Mouse (Mus musculus) hindbrain, embryonic 11.5 days (tissue): ENCODE measurements around the gene St8sia1. TPM values are rescaled to one million over a fixed set of nuclear protein-coding genes. Genes with fewer than 3 reads are reported as not detected.
"Not testable (repeated sequence)": the region's sequence is repeated elsewhere in the genome, so short reads cannot be mapped to it uniquely, and the experiment has no call there.

Experiments
- ATAC-seq: fragments of 200-750 bp; cut with Nextera tagmentation; 2 replicates; pipeline ENCODE4 v1.8.0; 2017; ENCODE audit warnings: mild to moderate bottlenecking, moderate TSS enrichment, moderate library complexity; ENCODE audit not compliant: low FRiP score
- DNase-seq: peaks from one replicate; pipeline ENCODE4 v3.0.0-alpha.2; 2015; ENCODE audit warnings: low spot score
- H3K27ac ChIP-seq: fragments of 300-500 bp; sonication (generic); 2 replicates; pipeline ENCODE4 v1.5.1; 2014; ENCODE audit warnings: mild to moderate bottlenecking, low read depth, low read length
- H3K27me3 ChIP-seq: fragments of 300-500 bp; sonication (generic); 2 replicates; pipeline ENCODE4 v1.6.1; 2014; ENCODE audit warnings: mild to moderate bottlenecking, low read length, moderate library complexity, mixed read lengths; ENCODE audit not compliant: control insufficient read depth, insufficient read depth
- H3K36me3 ChIP-seq: fragments of 300-500 bp; sonication (generic); 2 replicates; pipeline ENCODE4 v1.6.1; 2014; ENCODE audit warnings: mild to moderate bottlenecking, low read length, moderate library complexity, mixed read lengths; ENCODE audit not compliant: control insufficient read depth, insufficient read depth
- H3K4me1 ChIP-seq: fragments of 300-500 bp; sonication (generic); replicated peaks from 2 replicates; pipeline ENCODE4 v1.6.1; 2014; ENCODE audit warnings: low read length, mixed read lengths; ENCODE audit not compliant: control insufficient read depth, insufficient read depth
- H3K4me2 ChIP-seq: fragments of 300-500 bp; sonication (generic); replicated peaks from 2 replicates; pipeline ENCODE4 v1.6.1; 2014; ENCODE audit warnings: mild to moderate bottlenecking, low read depth, low read length
- H3K4me3 ChIP-seq: fragments of 300-500 bp; sonication (generic); 2 replicates; pipeline ENCODE4 v1.5.1; 2014; ENCODE audit warnings: low read depth, low read length
- H3K9ac ChIP-seq: fragments of 300-500 bp; sonication (generic); 2 replicates; pipeline ENCODE4 v1.6.1; 2014; ENCODE audit warnings: low read depth, low read length
- H3K9me3 ChIP-seq: fragments of 300-500 bp; sonication (generic); 2 replicates; pipeline ENCODE4 v1.6.1; 2016; ENCODE audit warnings: low read length; ENCODE audit not compliant: control insufficient read depth
- WGBS: fragments of 180-500 bp; shearing (Covaris S2); extraction: QIAGEN DNeasy Blood & Tissue Kit; methylation state at CpG from one replicate; pipeline ENCODE4 v1.1.7; 2014; 5-methylcytosine and 5-hydroxymethylcytosine counted together
- polyA plus RNA-seq: library from polyadenylated mRNA; unstranded; fragments of >200 nt; fragmentation: Nextera tagmentation; extraction: Ambion mirVana; gene quantifications from 2 replicates; pipeline ENCODE4 v1.2.1, GENCODE M21; 2014

The St8sia1 gene
- polyA plus RNA-seq, 1 experiment from 2014 or later, result 5.1 TPM

- DNase-seq (no peak), ATAC-seq (no peak)
- WGBS, result 80% methylated on average over 6 of the region's 6 CpGs
- H3K4me1 ChIP-seq, result no peaks in the 10 kb centered on the region
- H3K36me3 ChIP-seq, result no peaks in the 10 kb centered on the region
- H3K4me2 ChIP-seq, result no peak overlapping the region
- no peak overlapping the region for H3K27ac ChIP-seq
- no peaks in the 10 kb centered on the region for H3K27me3 ChIP-seq
- no peak overlapping the region for H3K9ac ChIP-seq
- H3K4me3 ChIP-seq, result no peak overlapping the region
- H3K9me3 ChIP-seq, result no peaks in the 10 kb centered on the region
Observed at GRCm38 (mm10) chr6:142988231-142988630, 24.0 kb upstream of the St8sia1 start.

GRCm38 (mm10) chr6:142987616-142988015, 23.4 kb upstream of the St8sia1 start:
- H3K4me1 ChIP-seq, result no peaks in the 10 kb centered on the region
- DNase-seq, result no peak
- WGBS, result 74% methylated on average over 6 of the region's 6 CpGs
- no peaks in the 10 kb centered on the region for H3K9me3 ChIP-seq
- ATAC-seq, result no peak
- H3K27me3 ChIP-seq, result no peaks in the 10 kb centered on the region
- H3K27ac ChIP-seq, result no peak overlapping the region
- no peaks in the 10 kb centered on the region for H3K36me3 ChIP-seq
- H3K9ac ChIP-seq, result no peak overlapping the region
- no peak overlapping the region for H3K4me2 ChIP-seq
- H3K4me3 ChIP-seq, result no peak overlapping the region

- DNase-seq, H3K4me3 ChIP-seq, ATAC-seq, H3K36me3 ChIP-seq, H3K27ac ChIP-seq, H3K9ac ChIP-seq, H3K9me3 ChIP-seq, H3K4me1 ChIP-seq, H3K4me2 ChIP-seq, H3K27me3 ChIP-seq: not testable (repeated sequence)
- whole genome bisulfite sequencing, result 93% methylated on average over 9 of the region's 9 CpGs
Observed at GRCm38 (mm10) chr6:142986706-142987105, 22.5 kb upstream of the St8sia1 start.

GRCm38 (mm10) chr6:142985561-142986238, 21.4 kb upstream of the St8sia1 start:
- H3K27ac ChIP-seq, H3K9me3 ChIP-seq, H3K9ac ChIP-seq, ATAC-seq, H3K27me3 ChIP-seq, H3K36me3 ChIP-seq, H3K4me1 ChIP-seq, H3K4me3 ChIP-seq, H3K4me2 ChIP-seq, DNase-seq: not testable (repeated sequence)
- 89% methylated on average over 8 of the region's 9 CpGs for WGBS

GRCm38 (mm10) chr6:142979665-142980660, 15.7 kb upstream of the St8sia1 start:
- 35% methylated on average over 6 of the region's 6 CpGs for WGBS
- Histone ChIP-seq H3K4me2 (no peak overlapping the region), H3K9me3 (no peaks in the 10 kb centered on the region), H3K36me3 (no peaks in the 10 kb centered on the region), H3K9ac (no peak overlapping the region), H3K27me3 (no peaks in the 10 kb centered on the region), H3K4me1 (no peaks in the 10 kb centered on the region), H3K4me3 (no peak overlapping the region), H3K27ac (peak overlapping the region; percentile 49; the same call in 1 of the 2 replicates)
- peak; percentile 20 for DNase-seq
- peak; percentile 75 for ATAC-seq

- no peaks in the 10 kb centered on the region for H3K4me1 ChIP-seq
- H3K36me3 ChIP-seq, result no peaks in the 10 kb centered on the region
- H3K27me3 ChIP-seq, result no peaks in the 10 kb centered on the region
- no peak overlapping the region for H3K4me2 ChIP-seq
- no peak for ATAC-seq
- H3K9me3 ChIP-seq, result no peaks in the 10 kb centered on the region
- H3K9ac ChIP-seq, result no peak overlapping the region
- DNase-seq, result no peak
- H3K4me3 ChIP-seq, result no peak overlapping the region
- no peak overlapping the region for H3K27ac ChIP-seq
- 33% methylated on average over 1 of the region's 1 CpGs for WGBS
Observed at GRCm38 (mm10) chr6:142977221-142977620, 13.0 kb upstream of the St8sia1 start.

- no peaks in the 10 kb centered on the region for H3K4me1 ChIP-seq
- 90% methylated on average over 7 of the region's 7 CpGs for WGBS
- no peaks in the 10 kb centered on the region for H3K9me3 ChIP-seq
- no peaks in the 10 kb centered on the region for H3K27me3 ChIP-seq
- H3K27ac ChIP-seq, result no peak overlapping the region
- DNase-seq (no peak), ATAC-seq (no peak)
- no peaks in the 10 kb centered on the region for H3K36me3 ChIP-seq
- H3K9ac ChIP-seq, result no peak overlapping the region
- no peak overlapping the region for H3K4me2 ChIP-seq
- H3K4me3 ChIP-seq, result no peak overlapping the region
Observed at GRCm38 (mm10) chr6:142973289-142973688, 9.0 kb upstream of the St8sia1 start.

GRCm38 (mm10) chr6:142972205-142972604, 8.0 kb upstream of the St8sia1 start:
- Histone ChIP-seq H3K4me3 (no peak overlapping the region), H3K9me3 (no peaks in the 10 kb centered on the region), H3K27ac (no peak overlapping the region), H3K36me3 (no peaks in the 10 kb centered on the region), H3K9ac (no peak overlapping the region), H3K27me3 (no peaks in the 10 kb centered on the region), H3K4me1 (no peaks in the 10 kb centered on the region), H3K4me2 (no peak overlapping the region)
- 66% methylated on average over 2 of the region's 2 CpGs for WGBS
- DNase-seq (no peak), ATAC-seq (no peak)
